Mouse (Mus musculus): Measurements from ENCODE around the gene 4930564D02Rik.
A peak's percentile ranks its signal among the peaks of the same experiment; 100 is the strongest.

Gene 4930564D02Rik

DNA sequence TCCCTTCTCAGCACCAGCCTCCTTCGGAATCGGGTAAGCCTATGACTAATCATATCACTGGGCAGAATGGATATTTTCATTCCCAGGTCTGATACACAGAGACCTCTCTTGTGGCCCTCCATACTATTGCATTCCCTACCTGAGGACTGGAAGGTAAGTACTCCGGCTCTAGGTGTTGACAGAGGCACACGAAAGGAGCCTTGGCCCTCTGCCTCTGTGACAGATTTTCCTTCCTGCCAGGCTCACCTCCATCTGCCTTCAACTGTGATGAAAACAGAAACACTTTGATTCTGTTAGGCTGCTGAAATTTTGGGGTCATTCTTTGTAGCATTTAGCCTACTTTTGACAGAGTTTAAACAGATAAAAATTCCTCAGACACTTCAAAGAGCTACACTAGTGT lies 47.2 kb downstream of the 4930564D02Rik start:
- no peak for DNase-seq (ENCODE audit: low read depth, low spot score)

DNA sequence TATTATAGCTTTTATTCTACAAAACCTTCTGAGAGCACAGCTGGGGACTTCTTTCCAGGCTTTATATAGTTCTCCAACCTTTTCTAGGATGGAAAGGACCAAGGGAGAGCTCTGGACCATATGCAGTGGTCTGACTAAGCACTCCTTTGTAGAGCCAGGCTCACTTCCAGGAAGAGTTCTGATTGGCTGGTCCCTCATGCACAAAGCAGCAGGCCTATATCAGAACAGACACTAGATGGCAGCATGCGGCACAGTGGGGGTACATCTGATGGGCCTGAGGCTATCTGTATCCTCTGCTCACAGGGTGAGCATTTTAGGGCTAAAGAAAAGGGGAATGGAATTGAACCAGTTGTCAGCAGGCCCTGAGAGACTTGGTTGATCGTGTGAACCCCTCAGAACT lies 47.6 kb downstream of the 4930564D02Rik start:
- peak; percentile 57 for DNase-seq (ENCODE audit: low read depth, low spot score)

DNA sequence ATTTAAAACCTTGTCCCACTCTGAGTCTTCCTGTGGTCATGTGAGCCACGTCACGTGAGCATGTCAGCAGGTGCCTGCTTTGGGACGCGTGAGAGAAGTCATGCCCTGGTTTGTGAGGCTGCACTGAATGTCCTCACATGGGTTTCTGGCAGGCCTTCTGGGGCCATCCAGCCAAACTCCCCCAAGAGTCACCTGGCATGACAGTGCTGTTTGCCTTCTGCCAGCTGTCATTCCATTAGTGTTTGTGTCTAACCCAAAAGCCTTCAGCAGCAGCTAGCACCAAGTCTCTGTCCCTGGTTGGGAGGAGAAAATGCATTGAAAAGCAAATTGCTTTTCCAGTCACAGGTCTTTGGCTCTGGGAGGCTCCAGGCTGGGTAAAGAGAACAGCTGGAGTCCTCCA lies 50.0 kb downstream of the 4930564D02Rik start:
- DNase-seq (ENCODE audit: low read depth, low spot score), result no peak

DNA sequence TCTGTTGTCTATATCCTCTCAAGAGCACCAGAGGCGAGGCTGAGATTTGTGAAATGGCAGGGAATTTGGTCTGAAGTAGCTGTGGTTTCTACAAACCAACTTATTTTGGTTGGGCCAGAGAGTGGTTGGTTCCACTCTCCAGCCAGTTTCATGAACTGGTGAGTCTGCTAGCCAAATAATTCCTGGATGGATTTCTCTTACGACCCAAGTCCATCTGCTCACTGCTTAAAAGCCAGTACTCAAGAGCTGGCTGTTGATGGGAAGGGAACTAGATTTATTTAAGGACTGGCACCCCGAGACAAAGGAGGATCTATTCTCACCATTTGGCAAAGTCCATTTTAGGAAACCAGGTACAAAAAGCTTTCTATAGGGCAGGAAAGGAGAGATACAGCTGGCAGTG lies 57.1 kb downstream of the 4930564D02Rik start:
- no peak for DNase-seq (ENCODE audit: low read depth, low spot score)

DNA sequence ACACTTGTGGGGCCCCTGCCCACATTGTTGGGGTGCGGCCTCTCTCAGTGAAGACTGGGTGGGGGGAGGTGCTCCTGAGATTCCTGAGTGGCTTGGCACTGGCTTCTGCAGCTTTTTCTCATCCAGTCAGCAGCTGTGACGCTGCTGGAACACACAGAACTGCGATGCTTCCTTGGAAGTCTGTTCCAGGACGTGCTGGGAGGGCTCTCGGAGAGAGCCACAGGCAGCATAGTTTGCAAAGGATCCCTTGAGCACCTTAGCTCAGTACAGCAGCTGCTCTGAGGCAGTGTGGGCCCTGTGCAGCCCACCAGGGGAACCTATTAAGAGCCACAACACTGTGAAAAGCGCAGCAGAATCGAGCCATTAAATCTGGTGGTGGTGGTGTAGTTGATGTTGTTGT lies 61.2 kb downstream of the 4930564D02Rik start:
- DNase-seq (ENCODE audit: low read depth, low spot score), result no peak
